Mouse (Mus musculus) c-Kit-positive CD71-negative TER-119-negative erythroid progenitor cells, embryonic 14.5 days (primary cell): Measurements from ENCODE around the gene Erbb4.
A peak's percentile ranks its signal among the peaks of the same experiment; 100 is the strongest.

ENCODE experiments used
- DNase-seq: peaks from one replicate; pipeline ENCODE4 v3.0.0-alpha.2; 2013; ENCODE audit warnings: low read depth

The Erbb4 gene

DNA sequence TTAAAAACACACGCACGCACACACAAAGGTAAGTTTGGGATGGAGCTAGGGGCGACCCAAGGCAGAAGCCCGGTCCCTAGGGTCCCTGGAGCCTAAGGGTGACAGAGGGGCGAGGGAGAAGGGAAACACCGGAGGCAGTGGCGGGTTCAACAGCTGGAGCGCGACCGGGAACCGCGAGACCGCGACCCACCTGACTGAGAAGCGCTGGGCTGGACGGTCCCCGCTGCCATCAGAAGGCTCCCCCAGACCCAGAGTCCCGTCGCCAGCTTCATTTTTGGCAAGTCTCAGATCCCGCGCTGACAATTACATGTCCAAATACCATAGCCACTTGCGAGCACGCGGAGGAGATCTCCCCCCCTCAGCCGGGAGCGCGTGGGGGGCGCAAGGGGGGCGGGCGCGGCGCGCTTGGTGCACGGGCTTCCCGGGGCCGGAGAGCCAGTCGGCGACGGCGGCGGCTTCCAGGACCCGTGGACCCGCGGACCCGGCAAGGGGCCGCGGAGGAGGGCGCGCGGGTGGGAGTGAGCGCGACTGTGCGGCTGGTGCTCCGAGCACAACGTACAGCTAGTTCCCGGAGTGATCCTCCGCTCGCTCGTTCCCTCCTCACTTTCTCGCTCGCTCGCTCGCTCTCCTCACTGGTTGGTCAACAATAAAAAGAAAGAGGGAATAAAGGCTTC, at the start of gene Erbb4:
TSS of gene Erbb4 (minus strand) at position 575 of the 674 bp plus-strand sequence.
- no peak for DNase-seq

- no peak for DNase-seq
These were observed 49.5 kb upstream of the Erbb4 start for GRCm38 (mm10) chr1:69157346-69157745.

DNA sequence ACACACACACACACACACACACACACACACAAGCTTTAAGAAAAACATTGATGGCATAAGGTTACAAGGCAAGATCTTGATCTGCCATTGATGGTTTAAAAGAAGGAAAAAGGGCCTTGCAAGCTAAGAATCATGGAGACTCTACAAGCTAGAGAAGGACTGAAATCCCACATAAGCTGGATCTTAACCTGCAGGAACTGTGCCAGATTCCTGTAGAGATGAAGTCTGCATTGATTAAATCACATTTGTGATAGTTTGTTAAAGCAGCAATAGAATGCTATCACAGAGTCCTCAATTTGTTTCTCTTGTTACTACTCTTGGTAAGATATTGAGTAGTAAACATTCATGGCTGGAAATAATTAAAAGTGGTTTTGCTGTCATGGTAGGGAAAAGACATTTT, 33.5 kb upstream of the Erbb4 start:
- no peak for DNase-seq

DNA sequence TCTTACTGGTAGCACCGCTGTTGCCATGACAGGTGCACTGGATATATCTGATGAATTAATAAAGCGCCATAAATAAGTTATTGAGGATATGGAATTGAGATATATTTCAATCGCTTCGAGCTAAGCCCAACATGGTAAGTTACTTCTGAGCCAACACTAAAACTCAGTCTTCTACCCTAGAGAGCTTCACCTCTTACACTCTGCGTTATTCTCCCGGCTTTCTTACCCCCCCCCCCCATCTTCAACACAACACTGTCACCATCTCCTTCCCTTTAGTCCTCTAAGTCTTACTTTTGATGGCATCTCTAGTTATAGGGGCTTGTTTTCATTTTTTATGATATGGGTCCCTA, 31.6 kb upstream of the Erbb4 start:
- no peak for DNase-seq

DNA sequence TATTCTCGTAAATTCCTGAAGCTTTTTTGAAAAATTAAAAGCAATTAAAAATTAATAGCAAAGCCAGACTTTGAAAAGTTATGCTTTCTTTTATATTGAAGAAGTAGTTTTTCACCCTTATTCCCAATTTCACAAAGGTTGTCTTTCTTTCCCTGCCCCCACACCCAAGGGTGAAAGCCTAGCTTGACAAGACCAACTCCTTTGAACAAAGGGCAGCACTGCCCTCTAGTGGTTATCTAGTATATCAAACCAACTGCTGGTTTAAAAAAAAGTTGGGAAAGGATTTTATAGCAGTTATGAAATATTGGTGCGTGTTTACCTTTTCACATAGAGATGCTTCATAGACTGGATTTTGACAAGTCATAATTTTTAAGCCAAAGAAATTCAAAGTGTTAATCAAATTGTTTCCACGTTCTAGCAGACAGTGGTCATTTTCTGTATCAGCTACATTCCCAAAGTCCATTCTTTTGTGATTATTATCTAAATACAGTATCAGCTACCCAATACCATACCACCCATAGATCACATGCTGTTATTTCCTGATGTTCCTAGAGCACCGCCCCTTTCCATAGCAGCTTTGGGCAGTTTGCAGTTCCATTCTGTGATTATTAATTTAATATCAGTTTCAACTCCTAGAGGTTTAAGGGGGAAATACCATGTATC, 31.1 kb upstream of the Erbb4 start:
- peak; percentile 34 for DNase-seq

DNA sequence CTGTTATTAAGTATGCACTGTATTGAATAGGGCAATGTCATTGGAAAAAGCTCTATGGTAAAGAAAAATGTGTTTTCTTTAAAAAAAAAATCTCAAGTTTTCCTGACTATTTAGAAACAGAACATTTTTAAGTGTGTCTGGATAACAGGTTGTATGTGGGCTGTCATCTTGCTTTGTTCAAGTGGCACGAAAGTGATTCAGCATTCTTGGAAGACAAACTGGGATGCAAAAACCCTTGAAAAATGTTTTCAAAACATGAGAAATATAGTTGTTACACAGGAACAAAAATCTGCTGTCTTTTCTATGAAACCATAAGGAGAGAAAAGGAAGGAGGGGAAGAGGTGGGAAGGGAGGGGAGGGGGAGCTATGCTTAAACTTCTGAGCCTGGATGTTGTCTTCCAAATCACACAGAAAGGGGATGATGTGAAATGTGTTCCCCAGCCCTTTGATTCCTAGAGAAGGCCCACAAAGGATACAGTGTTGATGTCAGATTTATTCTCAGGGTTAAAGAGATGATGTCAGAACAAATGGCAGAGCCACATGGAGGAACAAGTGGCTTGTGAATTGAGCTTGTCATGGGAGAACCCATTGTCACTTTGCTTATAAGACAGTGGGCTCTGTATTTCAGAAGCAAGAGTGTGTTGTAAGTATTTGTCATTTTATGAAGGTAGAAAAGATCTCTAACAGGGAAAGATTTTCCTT, 16.4 kb upstream of the Erbb4 start:
- DNase-seq = no peak

DNA sequence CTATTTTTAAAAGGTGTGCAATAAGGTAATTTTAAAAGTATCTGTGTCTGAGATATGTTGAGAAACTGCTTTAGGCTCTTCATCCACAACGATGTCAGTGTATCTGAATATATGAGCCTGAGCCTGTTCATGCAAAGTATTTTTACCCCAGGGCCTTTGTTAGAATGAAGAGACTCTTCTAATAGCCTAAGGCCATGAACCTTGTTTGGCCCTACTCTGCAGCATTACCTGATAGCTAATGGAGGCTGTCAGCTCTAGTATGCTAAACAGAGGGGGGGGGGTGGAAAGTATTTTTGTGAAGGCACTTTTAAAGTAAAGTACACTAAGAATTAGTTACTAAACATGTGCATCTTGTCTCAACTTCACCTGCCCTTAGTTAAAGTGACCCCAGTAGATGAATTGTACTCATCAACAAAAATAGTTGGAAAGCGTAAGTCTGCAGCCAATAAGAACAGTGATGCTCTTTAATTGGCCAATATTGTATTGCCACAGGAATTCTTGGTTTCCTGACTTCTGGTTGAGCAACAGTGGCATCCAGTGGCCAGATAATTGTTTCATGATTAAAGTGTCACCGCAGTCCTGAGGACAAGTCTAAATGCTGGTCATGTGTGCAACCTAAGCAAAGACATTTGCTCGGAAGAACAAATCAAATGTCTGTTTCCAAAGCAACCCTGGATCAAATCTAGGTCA, 10.5 kb upstream of the Erbb4 start:
- DNase-seq = no peak

DNA sequence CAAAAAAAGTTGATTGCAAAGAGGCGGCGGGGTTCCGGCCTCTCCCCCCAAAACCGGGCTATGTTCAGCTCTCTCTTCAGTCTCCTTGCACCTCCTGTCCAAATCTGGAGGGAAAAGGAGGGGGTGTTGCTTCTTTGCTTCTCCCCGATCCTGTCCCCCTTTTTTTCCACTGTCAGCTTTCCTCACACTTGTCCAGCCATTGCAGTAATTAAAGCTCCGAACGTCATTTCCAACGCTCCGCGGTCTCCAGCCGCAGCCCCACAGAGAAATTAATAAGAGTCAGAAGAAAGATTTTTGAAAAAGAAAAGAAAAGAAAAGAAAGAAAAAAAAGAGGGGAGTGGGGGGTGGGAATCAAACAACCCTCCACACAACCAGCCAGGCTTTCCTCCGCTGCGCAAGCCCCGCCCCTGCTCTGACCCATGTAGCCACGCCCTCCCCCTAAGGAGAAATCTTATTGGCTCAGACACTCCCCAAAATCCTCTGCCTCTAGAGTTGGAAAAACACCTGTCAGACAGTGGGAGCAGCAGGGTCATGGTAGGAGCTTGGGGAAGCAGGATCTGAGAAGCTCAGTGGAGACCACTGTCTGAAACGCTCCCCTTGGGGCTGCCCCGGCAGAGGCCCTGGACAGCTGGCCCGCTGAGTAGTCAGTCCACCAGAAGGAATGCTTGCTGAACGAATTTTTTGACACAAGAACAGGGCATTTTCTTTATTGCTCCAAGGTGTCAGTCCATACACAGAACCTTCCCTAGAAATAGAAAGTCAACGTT, 483 bp upstream of the Erbb4 start:
- DNase-seq = no peak

GRCm38 (mm10) chr1:69106937-69107461, 860 bp downstream of the Erbb4 start:
- DNase-seq = no peak

GRCm38 (mm10) chr1:69106322-69106761, 1.5 kb downstream of the Erbb4 start:
- no peak for DNase-seq

- DNase-seq = no peak
These were observed 2.2 kb downstream of the Erbb4 start for GRCm38 (mm10) chr1:69105493-69106321.

DNA sequence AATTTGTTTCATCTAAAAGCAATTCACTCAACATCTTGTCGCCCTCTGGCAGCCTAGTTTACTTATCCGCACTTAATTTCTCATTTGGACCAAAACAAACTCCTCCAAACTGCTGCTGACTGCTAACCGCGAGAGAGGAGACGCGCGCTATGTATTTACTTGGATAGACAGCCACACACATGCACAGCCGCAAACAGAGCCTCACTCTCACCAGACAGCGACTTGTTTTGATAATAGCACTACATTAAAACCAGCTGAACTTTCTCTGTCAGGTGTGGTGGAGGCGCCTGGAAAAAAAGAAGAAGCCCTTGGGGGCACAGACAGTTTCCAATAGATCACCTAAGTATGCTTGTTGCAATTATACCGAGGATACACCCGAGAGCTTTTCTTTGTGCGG, 2.8 kb downstream of the Erbb4 start:
- no peak for DNase-seq

- no peak for DNase-seq
These were observed 4.6 kb downstream of the Erbb4 start for GRCm38 (mm10) chr1:69103211-69103706.

DNA sequence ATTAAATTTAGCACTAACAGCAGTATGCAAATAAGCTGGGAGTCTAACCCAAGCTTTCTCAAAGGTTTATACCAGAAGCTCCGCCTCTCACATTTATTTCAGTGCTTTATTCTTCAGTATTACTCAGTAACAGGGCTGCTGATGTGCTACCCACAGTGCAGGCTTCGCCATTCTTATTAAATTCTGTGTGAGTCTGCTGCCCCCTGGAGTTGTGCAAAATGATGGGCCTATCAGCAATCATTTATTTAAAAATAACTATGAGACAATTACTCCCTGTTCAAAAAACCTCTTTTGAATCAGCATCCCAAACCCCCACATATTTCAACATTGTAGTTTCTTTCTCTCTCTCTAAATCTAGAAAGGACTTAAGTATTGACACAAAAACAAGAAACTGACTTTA, 6.2 kb downstream of the Erbb4 start:
- DNase-seq = no peak

DNA sequence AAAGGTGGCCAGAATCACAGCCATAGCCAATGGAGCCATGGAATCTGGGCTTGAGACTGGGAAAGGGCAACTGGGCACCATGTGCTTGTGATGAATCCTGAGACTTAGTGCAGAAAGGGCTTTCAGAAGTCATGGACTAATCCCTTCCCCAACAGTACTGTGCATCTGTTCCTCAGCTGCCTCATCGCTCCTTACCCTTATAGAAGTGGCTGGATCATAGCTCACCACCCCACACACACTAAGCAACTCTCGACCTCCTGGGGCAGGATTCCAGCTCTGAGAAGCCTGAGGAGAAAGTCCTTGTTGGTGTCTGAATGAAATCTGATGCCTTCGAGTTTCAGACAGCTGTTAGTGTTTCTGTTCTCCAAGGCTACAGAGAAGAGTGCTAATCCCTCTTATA, 14.8 kb downstream of the Erbb4 start:
- DNase-seq = no peak

GRCm38 (mm10) chr1:69089331-69089730, 18.5 kb downstream of the Erbb4 start:
- no peak for DNase-seq

- no peak for DNase-seq
These were observed 22.1 kb downstream of the Erbb4 start for GRCm38 (mm10) chr1:69085753-69086152.

DNA sequence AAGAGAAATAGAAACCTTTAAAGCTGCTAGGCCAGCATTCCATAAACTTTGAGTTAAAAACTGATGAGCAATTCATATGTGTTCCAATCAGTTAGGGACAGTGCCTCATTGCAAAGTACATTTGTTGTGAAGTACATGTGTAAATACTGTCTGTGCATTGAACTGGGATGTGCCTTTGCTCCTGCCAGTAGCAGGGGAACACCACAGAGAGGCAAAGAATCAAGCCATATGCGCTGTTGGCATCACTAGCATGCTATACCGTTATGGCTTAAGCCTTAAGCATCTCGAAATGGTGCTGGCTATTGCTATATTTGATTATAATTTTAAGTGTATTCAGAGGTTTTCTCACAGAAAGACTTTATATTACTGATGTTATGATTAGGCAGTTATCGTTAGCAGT, 58.9 kb downstream of the Erbb4 start:
- DNase-seq = no peak

GRCm38 (mm10) chr1:69046228-69046978, 61.5 kb downstream of the Erbb4 start:
- DNase-seq = no peak

- no peak for DNase-seq
These were observed 80.0 kb downstream of the Erbb4 start for GRCm38 (mm10) chr1:69027816-69028215.
